Mouse (Mus musculus): ENCODE measurements around the gene Slc26a9. TPM values are rescaled to one million over a fixed set of nuclear protein-coding genes. Genes with fewer than 3 reads are reported as not detected.
A peak's percentile ranks its signal among the peaks of the same experiment; 100 is the strongest.

Slc26a9 gene
- polyA plus RNA-seq, 1 experiment from 2014 or later, result 0.62 TPM

GRCm38 (mm10) chr1:131771440-131771839, 27.6 kb downstream of the Slc26a9 start:
- H3K36me3 ChIP-seq (ENCODE audit: control insufficient read depth, insufficient read depth, low read length), result no peaks in the 10 kb centered on the region
- no peak overlapping the region for H3K27ac ChIP-seq (ENCODE audit: low read depth, low read length)
- no peak overlapping the region for H3K9ac ChIP-seq (ENCODE audit: low read depth, low read length)
- no peak for ATAC-seq (ENCODE audit: low FRiP score, low TSS enrichment)
- H3K4me1 ChIP-seq (ENCODE audit: control insufficient read depth, insufficient read depth, low read length), result no peaks in the 10 kb centered on the region
- no peak overlapping the region for H3K4me2 ChIP-seq (replicated peaks; ENCODE audit: low read depth, low read length)
- no peaks in the 10 kb centered on the region for H3K9me3 ChIP-seq (ENCODE audit: control insufficient read depth, low read length)
- H3K27me3 ChIP-seq (ENCODE audit: control insufficient read depth, insufficient read depth, low read length), result no peaks in the 10 kb centered on the region
- no peak overlapping the region for H3K4me3 ChIP-seq (ENCODE audit: low read length)

DNA sequence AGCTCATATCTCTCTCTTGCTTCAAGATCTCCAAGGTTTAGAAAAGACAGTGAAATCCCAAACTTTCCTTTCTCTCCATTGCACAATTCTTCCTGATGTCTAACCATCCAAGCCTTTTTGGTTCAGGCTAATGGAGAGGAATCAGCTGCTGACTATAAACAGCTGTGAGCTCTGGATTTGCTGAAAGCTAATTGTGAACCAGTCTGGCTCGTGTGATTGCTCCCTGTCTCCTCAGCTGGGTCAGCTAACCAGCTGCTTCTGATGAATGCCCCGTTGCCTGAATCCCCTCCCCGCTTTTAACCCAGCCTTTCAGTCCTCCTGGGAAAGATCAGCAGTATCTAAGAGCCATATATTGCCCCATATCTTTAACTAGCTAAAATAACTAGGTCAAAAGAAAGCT, 50.8 kb downstream of the Slc26a9 start:
- 33% methylated on average over 3 of the region's 3 CpGs for WGBS
- no peak overlapping the region for H3K27ac ChIP-seq (ENCODE audit: low read depth, low read length)
- no peaks in the 10 kb centered on the region for H3K9me3 ChIP-seq (ENCODE audit: control insufficient read depth, low read length)
- H3K27me3 ChIP-seq (ENCODE audit: control insufficient read depth, insufficient read depth, low read length), result no peaks in the 10 kb centered on the region; the same call in 1 of the 2 replicates
- no peak overlapping the region for H3K4me2 ChIP-seq (replicated peaks; ENCODE audit: low read depth, low read length)
- ATAC-seq (ENCODE audit: low FRiP score, low TSS enrichment), result no peak
- no peak overlapping the region for H3K9ac ChIP-seq (ENCODE audit: low read depth, low read length)
- H3K4me1 ChIP-seq (ENCODE audit: control insufficient read depth, insufficient read depth, low read length), result no peaks in the 10 kb centered on the region
- no peaks in the 10 kb centered on the region for H3K36me3 ChIP-seq (ENCODE audit: control insufficient read depth, insufficient read depth, low read length)
- H3K4me3 ChIP-seq (ENCODE audit: low read length), result no peak overlapping the region

- WGBS, result 86% methylated on average over 3 of the region's 3 CpGs
- ATAC-seq (ENCODE audit: low FRiP score, low TSS enrichment), result no peak
- no peak overlapping the region for H3K9ac ChIP-seq (ENCODE audit: low read depth, low read length)
- H3K4me3 ChIP-seq (ENCODE audit: low read length), result no peak overlapping the region
- no peaks in the 10 kb centered on the region for H3K36me3 ChIP-seq (ENCODE audit: control insufficient read depth, insufficient read depth, low read length)
- H3K27ac ChIP-seq (ENCODE audit: low read depth, low read length), result no peak overlapping the region
- H3K27me3 ChIP-seq (ENCODE audit: control insufficient read depth, insufficient read depth, low read length), result no peaks in the 10 kb centered on the region; the same call in 1 of the 2 replicates
- H3K9me3 ChIP-seq (ENCODE audit: control insufficient read depth, low read length), result no peaks in the 10 kb centered on the region
- H3K4me2 ChIP-seq (replicated peaks; ENCODE audit: low read depth, low read length), result no peak overlapping the region
- no peaks in the 10 kb centered on the region for H3K4me1 ChIP-seq (ENCODE audit: control insufficient read depth, insufficient read depth, low read length)
Observed at GRCm38 (mm10) chr1:131795171-131795570, 51.3 kb downstream of the Slc26a9 start.

DNA sequence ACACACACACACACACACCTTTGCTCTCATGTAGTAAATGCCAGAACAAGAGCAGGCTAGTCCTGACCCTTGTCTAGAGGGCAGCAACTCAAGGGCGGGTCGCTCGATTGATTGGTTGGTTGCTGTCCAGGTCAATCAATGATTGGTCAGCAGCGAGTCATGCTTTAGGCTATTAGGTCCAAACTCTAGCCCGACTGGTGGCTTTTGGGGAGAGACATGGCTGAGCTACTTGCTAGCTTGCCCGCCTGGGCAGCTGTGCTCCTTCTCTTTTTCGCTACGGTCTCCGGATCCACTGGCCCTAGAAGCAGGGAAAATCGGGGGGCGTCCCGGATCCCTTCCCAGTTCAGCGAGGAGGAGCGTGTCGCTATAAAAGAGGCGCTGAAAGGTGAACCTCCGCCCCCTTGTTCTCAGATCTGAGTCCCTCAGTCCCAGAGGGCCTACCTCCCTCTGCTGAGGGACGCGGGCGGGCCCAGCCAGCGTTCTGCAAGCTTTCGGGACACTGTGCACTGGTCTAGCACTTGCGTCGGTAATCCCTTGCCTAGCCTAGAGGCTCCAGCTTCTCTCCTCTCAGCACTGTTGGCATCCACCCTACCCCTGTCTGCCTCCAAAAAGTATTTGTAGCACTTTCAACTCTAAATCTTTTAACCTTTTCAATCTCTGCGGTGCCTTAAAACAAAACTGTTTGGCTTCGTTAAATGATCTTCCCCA, 53.5 kb downstream of the Slc26a9 start, which contains the start of gene Pm20d1:
Pm20d1 (plus strand) TSS at position 180 of the 708 bp plus-strand sequence.
- Histone ChIP-seq H3K4me3 (ENCODE audit: low read length) (peak within 1 kb of the TSS; percentile 30), H3K27me3 (ENCODE audit: control insufficient read depth, insufficient read depth, low read length) (no peaks in the 10 kb centered on the region; the same call in 1 of the 2 replicates), H3K9me3 (ENCODE audit: control insufficient read depth, low read length) (no peaks in the 10 kb centered on the region), H3K9ac (ENCODE audit: low read depth, low read length) (peak within 1 kb of the TSS; percentile 42), H3K36me3 (ENCODE audit: control insufficient read depth, insufficient read depth, low read length) (no peaks in the 10 kb centered on the region), H3K4me2 (replicated peaks; ENCODE audit: low read depth, low read length) (peak within 1 kb of the TSS; percentile 50), H3K27ac (ENCODE audit: low read depth, low read length) (no peak within 1 kb of the TSS), H3K4me1 (ENCODE audit: control insufficient read depth, insufficient read depth, low read length) (no peaks in the 10 kb centered on the region)
- WGBS, result 6% methylated on average over 26 of the region's 26 CpGs
- peak; percentile 84 for ATAC-seq (ENCODE audit: low FRiP score, low TSS enrichment)

- no peak overlapping the region for H3K27ac ChIP-seq (ENCODE audit: low read depth, low read length)
- no peak overlapping the region for H3K9ac ChIP-seq (ENCODE audit: low read depth, low read length)
- H3K27me3 ChIP-seq (ENCODE audit: control insufficient read depth, insufficient read depth, low read length), result no peaks in the 10 kb centered on the region; the same call in 1 of the 2 replicates
- WGBS, result 48% methylated on average over 1 of the region's 1 CpGs
- no peak for ATAC-seq (ENCODE audit: low FRiP score, low TSS enrichment)
- no peak overlapping the region for H3K4me3 ChIP-seq (ENCODE audit: low read length)
- no peak overlapping the region for H3K4me2 ChIP-seq (replicated peaks; ENCODE audit: low read depth, low read length)
- H3K36me3 ChIP-seq (ENCODE audit: control insufficient read depth, insufficient read depth, low read length), result no peaks in the 10 kb centered on the region
- no peaks in the 10 kb centered on the region for H3K4me1 ChIP-seq (ENCODE audit: control insufficient read depth, insufficient read depth, low read length)
- H3K9me3 ChIP-seq (ENCODE audit: control insufficient read depth, low read length), result no peaks in the 10 kb centered on the region
Observed at GRCm38 (mm10) chr1:131800001-131800400, 56.2 kb downstream of the Slc26a9 start.

DNA sequence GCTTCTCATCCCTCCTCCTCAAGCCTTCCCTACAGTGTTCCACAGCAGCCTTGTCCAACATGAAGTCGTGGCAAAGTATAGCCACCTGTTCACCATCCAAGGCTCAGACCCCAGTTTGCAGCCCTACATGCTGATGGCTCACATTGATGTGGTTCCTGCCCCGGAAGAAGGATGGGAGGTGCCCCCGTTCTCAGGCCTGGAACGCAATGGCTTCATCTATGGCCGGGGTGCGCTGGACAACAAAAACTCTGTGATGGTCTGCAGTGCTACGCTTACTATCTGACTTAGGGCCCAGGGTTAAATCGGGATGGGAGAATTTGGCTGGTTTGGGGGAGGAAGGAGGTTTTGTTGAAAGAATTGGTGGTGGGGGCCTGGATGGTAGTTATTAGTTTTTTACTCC, 57.2 kb downstream of the Slc26a9 start:
- Histone ChIP-seq H3K27me3 (ENCODE audit: control insufficient read depth, insufficient read depth, low read length) (no peaks in the 10 kb centered on the region; the same call in 1 of the 2 replicates), H3K9ac (ENCODE audit: low read depth, low read length) (no peak overlapping the region), H3K4me2 (replicated peaks; ENCODE audit: low read depth, low read length) (no peak overlapping the region), H3K27ac (ENCODE audit: low read depth, low read length) (no peak overlapping the region), H3K36me3 (ENCODE audit: control insufficient read depth, insufficient read depth, low read length) (no peaks in the 10 kb centered on the region), H3K4me3 (ENCODE audit: low read length) (no peak overlapping the region), H3K4me1 (ENCODE audit: control insufficient read depth, insufficient read depth, low read length) (no peaks in the 10 kb centered on the region), H3K9me3 (ENCODE audit: control insufficient read depth, low read length) (no peaks in the 10 kb centered on the region)
- no peak for ATAC-seq (ENCODE audit: low FRiP score, low TSS enrichment)
- 88% methylated on average over 8 of the region's 8 CpGs for WGBS

- no peak overlapping the region for H3K27ac ChIP-seq (ENCODE audit: low read depth, low read length)
- H3K4me1 ChIP-seq (ENCODE audit: control insufficient read depth, insufficient read depth, low read length), result no peaks in the 10 kb centered on the region
- no peak overlapping the region for H3K9ac ChIP-seq (ENCODE audit: low read depth, low read length)
- H3K9me3 ChIP-seq (ENCODE audit: control insufficient read depth, low read length), result no peaks in the 10 kb centered on the region
- H3K27me3 ChIP-seq (ENCODE audit: control insufficient read depth, insufficient read depth, low read length), result no peaks in the 10 kb centered on the region; the same call in 1 of the 2 replicates
- H3K4me3 ChIP-seq (ENCODE audit: low read length), result no peak overlapping the region
- 76% methylated on average over 5 of the region's 5 CpGs for WGBS
- no peak overlapping the region for H3K4me2 ChIP-seq (replicated peaks; ENCODE audit: low read depth, low read length)
- no peak for ATAC-seq (ENCODE audit: low FRiP score, low TSS enrichment)
- no peaks in the 10 kb centered on the region for H3K36me3 ChIP-seq (ENCODE audit: control insufficient read depth, insufficient read depth, low read length)
Observed at GRCm38 (mm10) chr1:131802652-131803051, 58.8 kb downstream of the Slc26a9 start.

GRCm38 (mm10) chr1:131804166-131804565, 60.3 kb downstream of the Slc26a9 start:
- whole genome bisulfite sequencing, result 87% methylated on average over 3 of the region's 3 CpGs
- Histone ChIP-seq H3K4me1 (ENCODE audit: control insufficient read depth, insufficient read depth, low read length) (no peaks in the 10 kb centered on the region), H3K9me3 (ENCODE audit: control insufficient read depth, low read length) (no peaks in the 10 kb centered on the region), H3K4me3 (ENCODE audit: low read length) (no peak overlapping the region), H3K9ac (ENCODE audit: low read depth, low read length) (no peak overlapping the region), H3K36me3 (ENCODE audit: control insufficient read depth, insufficient read depth, low read length) (no peaks in the 10 kb centered on the region), H3K4me2 (replicated peaks; ENCODE audit: low read depth, low read length) (no peak overlapping the region), H3K27me3 (ENCODE audit: control insufficient read depth, insufficient read depth, low read length) (no peaks in the 10 kb centered on the region), H3K27ac (ENCODE audit: low read depth, low read length) (no peak overlapping the region)
- ATAC-seq (ENCODE audit: low FRiP score, low TSS enrichment), result no peak

GRCm38 (mm10) chr1:131808986-131809385, 65.2 kb downstream of the Slc26a9 start:
- 76% methylated on average over 1 of the region's 1 CpGs for WGBS
- no peak overlapping the region for H3K4me2 ChIP-seq (replicated peaks; ENCODE audit: low read depth, low read length)
- H3K4me1 ChIP-seq (ENCODE audit: control insufficient read depth, insufficient read depth, low read length), result no peaks in the 10 kb centered on the region
- no peaks in the 10 kb centered on the region for H3K36me3 ChIP-seq (ENCODE audit: control insufficient read depth, insufficient read depth, low read length)
- no peak overlapping the region for H3K27ac ChIP-seq (ENCODE audit: low read depth, low read length)
- no peaks in the 10 kb centered on the region for H3K27me3 ChIP-seq (ENCODE audit: control insufficient read depth, insufficient read depth, low read length)
- no peak for ATAC-seq (ENCODE audit: low FRiP score, low TSS enrichment)
- H3K4me3 ChIP-seq (ENCODE audit: low read length), result no peak overlapping the region
- no peaks in the 10 kb centered on the region for H3K9me3 ChIP-seq (ENCODE audit: control insufficient read depth, low read length)
- no peak overlapping the region for H3K9ac ChIP-seq (ENCODE audit: low read depth, low read length)
